Mouse (Mus musculus) stomach, postnatal 0 days (tissue): ENCODE measurements around the gene Ppm1j.

Experiments used
- CTCF ChIP-seq: IDR thresholded peaks from 2 replicates; pipeline ENCODE4 v1.5.1; 2016; ENCODE audit warnings: antibody characterized with exemption, low read depth, mild to moderate bottlenecking, moderate library complexity
- EP300 ChIP-seq: optimal IDR thresholded peaks from 2 replicates; pipeline ENCODE3; 2016; ENCODE audit warnings: antibody characterized with exemption

- TF ChIP-seq CTCF (no peak), EP300 (no peak)
Measured at GRCm38 (mm10) chr3:104815346-104815745, 34.5 kb downstream of the Ppm1j start.
